Mouse (Mus musculus): Measurements from ENCODE around the gene Ints6l. TPM values are rescaled to one million over a fixed set of nuclear protein-coding genes. Genes with fewer than 3 reads are reported as not detected.
"Not testable (repeated sequence)": the region's sequence is repeated elsewhere in the genome, so short reads cannot be mapped to it uniquely, and the experiment has no call there.

Gene Ints6l
- polyA plus RNA-seq, 1 experiment from 2014 or later, result 30.1 TPM

GRCm38 (mm10) chrX:56456379-56456778 is 1.7 kb downstream of the Ints6l start:
- ATAC-seq (ENCODE audit: insufficient number of reproducible peaks, low FRiP score, low TSS enrichment, low read depth), result no peak
- no peaks in the 10 kb centered on the region for H3K27me3 ChIP-seq
- no peak overlapping the region for H3K9ac ChIP-seq
- H3K4me3 ChIP-seq (replicated peaks), result peak overlapping the region; percentile 57
- peak overlapping the region; percentile 63 for H3K27ac ChIP-seq (replicated peaks)
- H3K4me1 ChIP-seq, result no peaks in the 10 kb centered on the region
- H3K4me2 ChIP-seq (replicated peaks), result peak overlapping the region; percentile 52
- H3K36me3 ChIP-seq, result no peaks in the 10 kb centered on the region
- 25% methylated on average over 8 of the region's 8 CpGs for WGBS
- H3K9me3 ChIP-seq (replicated peaks), result no peaks in the 10 kb centered on the region

- Histone ChIP-seq H3K27me3 (no peaks in the 10 kb centered on the region), H3K4me1 (no peaks in the 10 kb centered on the region), H3K36me3 (no peaks in the 10 kb centered on the region), H3K4me2 (replicated peaks) (no peak overlapping the region), H3K9me3 (replicated peaks) (no peaks in the 10 kb centered on the region), H3K27ac (replicated peaks) (no peak overlapping the region), H3K4me3 (replicated peaks) (no peak overlapping the region), H3K9ac (no peak overlapping the region)
- no peak for ATAC-seq (ENCODE audit: insufficient number of reproducible peaks, low FRiP score, low TSS enrichment, low read depth)
- 60% methylated on average over 14 of the region's 14 CpGs for WGBS
Observed at GRCm38 (mm10) chrX:56462020-56462933, 7.6 kb downstream of the Ints6l start.

GRCm38 (mm10) chrX:56464906-56465305 is 10.2 kb downstream of the Ints6l start:
- H3K36me3 ChIP-seq, result no peaks in the 10 kb centered on the region
- 96% methylated on average over 1 of the region's 1 CpGs for WGBS
- no peaks in the 10 kb centered on the region for H3K4me1 ChIP-seq
- ATAC-seq (ENCODE audit: insufficient number of reproducible peaks, low FRiP score, low TSS enrichment, low read depth), result no peak
- H3K27me3 ChIP-seq, result no peaks in the 10 kb centered on the region
- no peak overlapping the region for H3K4me2 ChIP-seq (replicated peaks)
- H3K9ac ChIP-seq, result no peak overlapping the region
- no peak overlapping the region for H3K27ac ChIP-seq (replicated peaks)
- H3K4me3 ChIP-seq (replicated peaks), result no peak overlapping the region
- H3K9me3 ChIP-seq (replicated peaks), result no peaks in the 10 kb centered on the region

- no peak overlapping the region for H3K27ac ChIP-seq (replicated peaks)
- no peak overlapping the region for H3K4me3 ChIP-seq (replicated peaks)
- no peak overlapping the region for H3K4me2 ChIP-seq (replicated peaks)
- no peak for ATAC-seq (ENCODE audit: insufficient number of reproducible peaks, low FRiP score, low TSS enrichment, low read depth)
- no peaks in the 10 kb centered on the region for H3K36me3 ChIP-seq
- no peaks in the 10 kb centered on the region for H3K4me1 ChIP-seq
- no peaks in the 10 kb centered on the region for H3K9me3 ChIP-seq (replicated peaks)
- H3K27me3 ChIP-seq, result no peaks in the 10 kb centered on the region
- H3K9ac ChIP-seq, result no peak overlapping the region
- WGBS, result 54% methylated on average over 4 of the region's 4 CpGs
Observed at GRCm38 (mm10) chrX:56467688-56468087, 13.0 kb downstream of the Ints6l start.

GRCm38 (mm10) chrX:56468422-56468821 is 13.8 kb downstream of the Ints6l start:
- 36% methylated on average over 6 of the region's 6 CpGs for WGBS
- H3K9ac ChIP-seq, result no peak overlapping the region

GRCm38 (mm10) chrX:56474035-56474434 is 19.4 kb downstream of the Ints6l start:
- Histone ChIP-seq H3K36me3 (no peaks in the 10 kb centered on the region), H3K9ac (no peak overlapping the region), H3K4me1 (no peaks in the 10 kb centered on the region), H3K9me3 (replicated peaks) (no peaks in the 10 kb centered on the region), H3K4me2 (replicated peaks) (no peak overlapping the region), H3K4me3 (replicated peaks) (no peak overlapping the region), H3K27ac (replicated peaks) (no peak overlapping the region), H3K27me3 (no peaks in the 10 kb centered on the region)
- 66% methylated on average over 8 of the region's 8 CpGs for WGBS
- no peak for ATAC-seq (ENCODE audit: insufficient number of reproducible peaks, low FRiP score, low TSS enrichment, low read depth)

More at GRCm38 (mm10) chrX:56468422-56468821, 13.8 kb downstream of the Ints6l start:
- no peaks in the 10 kb centered on the region for H3K27me3 ChIP-seq
- H3K27ac ChIP-seq (replicated peaks), result no peak overlapping the region
- no peak overlapping the region for H3K4me2 ChIP-seq (replicated peaks)
- no peaks in the 10 kb centered on the region for H3K4me1 ChIP-seq
- no peak overlapping the region for H3K4me3 ChIP-seq (replicated peaks)
- H3K9me3 ChIP-seq (replicated peaks), result no peaks in the 10 kb centered on the region
- ATAC-seq (ENCODE audit: insufficient number of reproducible peaks, low FRiP score, low TSS enrichment, low read depth), result no peak
- H3K36me3 ChIP-seq, result no peaks in the 10 kb centered on the region

- no peaks in the 10 kb centered on the region for H3K9me3 ChIP-seq (replicated peaks)
- H3K4me3 ChIP-seq (replicated peaks), result no peak overlapping the region
- no peak overlapping the region for H3K4me2 ChIP-seq (replicated peaks)
- no peaks in the 10 kb centered on the region for H3K36me3 ChIP-seq
- no peak for ATAC-seq (ENCODE audit: insufficient number of reproducible peaks, low FRiP score, low TSS enrichment, low read depth)
- H3K27ac ChIP-seq (replicated peaks), result no peak overlapping the region
- H3K9ac ChIP-seq, result no peak overlapping the region
- no peaks in the 10 kb centered on the region for H3K4me1 ChIP-seq
- WGBS, result 76% methylated on average over 3 of the region's 3 CpGs
- H3K27me3 ChIP-seq, result no peaks in the 10 kb centered on the region
Observed at GRCm38 (mm10) chrX:56477553-56477952, 22.9 kb downstream of the Ints6l start.

GRCm38 (mm10) chrX:56481906-56482305 is 27.2 kb downstream of the Ints6l start:
- Histone ChIP-seq H3K4me3 (replicated peaks) (no peak overlapping the region), H3K27ac (replicated peaks) (no peak overlapping the region), H3K9ac (no peak overlapping the region), H3K36me3 (no peaks in the 10 kb centered on the region), H3K27me3 (no peaks in the 10 kb centered on the region), H3K4me2 (replicated peaks) (no peak overlapping the region), H3K9me3 (replicated peaks) (no peaks in the 10 kb centered on the region), H3K4me1 (no peaks in the 10 kb centered on the region)
- WGBS, result 66% methylated on average over 3 of the region's 3 CpGs
- ATAC-seq (ENCODE audit: insufficient number of reproducible peaks, low FRiP score, low TSS enrichment, low read depth), result no peak

GRCm38 (mm10) chrX:56489758-56490157 is 35.1 kb downstream of the Ints6l start:
- H3K9me3 ChIP-seq (replicated peaks), result no peaks in the 10 kb centered on the region
- WGBS, result 17% methylated on average over 1 of the region's 1 CpGs
- H3K4me2 ChIP-seq (replicated peaks), result no peak overlapping the region
- ATAC-seq (ENCODE audit: insufficient number of reproducible peaks, low FRiP score, low TSS enrichment, low read depth), result no peak
- H3K9ac ChIP-seq, result no peak overlapping the region
- H3K4me3 ChIP-seq (replicated peaks), result no peak overlapping the region
- no peaks in the 10 kb centered on the region for H3K4me1 ChIP-seq
- H3K27me3 ChIP-seq, result no peaks in the 10 kb centered on the region
- no peak overlapping the region for H3K27ac ChIP-seq (replicated peaks)
- 0 out of 2 replicates have a peak, but pooled peaks cover 2% of the 10 kb centered on the region for H3K36me3 ChIP-seq

- Histone ChIP-seq H3K36me3 (0 out of 2 replicates have a peak, but pooled peaks cover 9% of the 10 kb centered on the region), H3K27me3 (no peaks in the 10 kb centered on the region), H3K27ac (replicated peaks) (no peak overlapping the region), H3K4me2 (replicated peaks) (no peak overlapping the region), H3K4me3 (replicated peaks) (no peak overlapping the region), H3K9me3 (replicated peaks) (no peaks in the 10 kb centered on the region), H3K4me1 (no peaks in the 10 kb centered on the region), H3K9ac (no peak overlapping the region)
- ATAC-seq (ENCODE audit: insufficient number of reproducible peaks, low FRiP score, low TSS enrichment, low read depth), result no peak
- WGBS, result 70% methylated on average over 7 of the region's 7 CpGs
Observed at GRCm38 (mm10) chrX:56497241-56497640, 42.6 kb downstream of the Ints6l start.

- H3K4me1 ChIP-seq; H3K4me2 ChIP-seq (replicated peaks); H3K36me3 ChIP-seq; ATAC-seq (ENCODE audit: insufficient number of reproducible peaks, low FRiP score, low TSS enrichment, low read depth); H3K9me3 ChIP-seq (replicated peaks); H3K9ac ChIP-seq; H3K27ac ChIP-seq (replicated peaks); H3K27me3 ChIP-seq; H3K4me3 ChIP-seq (replicated peaks): not testable (repeated sequence)
- WGBS, result 85% methylated on average over 6 of the region's 6 CpGs
Observed at GRCm38 (mm10) chrX:56524442-56524841, 69.8 kb downstream of the Ints6l start, which contains the start of gene Gm10477. Gm10477 (plus strand) TSS chrX:56524742.

GRCm38 (mm10) chrX:56531266-56531665 is 76.6 kb downstream of the Ints6l start:
- ATAC-seq (ENCODE audit: insufficient number of reproducible peaks, low FRiP score, low TSS enrichment, low read depth), result no peak
- no peak overlapping the region for H3K27ac ChIP-seq (replicated peaks)
- 10% methylated on average over 3 of the region's 3 CpGs for WGBS
- H3K4me1 ChIP-seq, result no peaks in the 10 kb centered on the region
- H3K9ac ChIP-seq, result no peak overlapping the region
- H3K36me3 ChIP-seq, result no peaks in the 10 kb centered on the region
- no peaks in the 10 kb centered on the region for H3K27me3 ChIP-seq
- no peaks in the 10 kb centered on the region for H3K9me3 ChIP-seq (replicated peaks)
- no peak overlapping the region for H3K4me3 ChIP-seq (replicated peaks)
- H3K4me2 ChIP-seq (replicated peaks), result no peak overlapping the region
